Mouse (Mus musculus) heart, adult 8-10 months (tissue): ENCODE results near the gene Fam117b. TPM values are rescaled to one million over a fixed set of nuclear protein-coding genes. Genes with fewer than 3 reads are reported as not detected.

Source experiments
- DNase-seq: peaks from one replicate; pipeline ENCODE4 v3.0.0; 2022; ENCODE audit warnings: low spot score
- total RNA-seq, 4 experiments: library from RNA; stranded (reverse); gene quantifications; 2 replicates each; pipeline ENCODE4 v1.2.4; 2022

Gene Fam117b
- total RNA-seq, 4 experiments from 2014 or later, result 12.8 to 16.0 (median 15.8) TPM

DNA sequence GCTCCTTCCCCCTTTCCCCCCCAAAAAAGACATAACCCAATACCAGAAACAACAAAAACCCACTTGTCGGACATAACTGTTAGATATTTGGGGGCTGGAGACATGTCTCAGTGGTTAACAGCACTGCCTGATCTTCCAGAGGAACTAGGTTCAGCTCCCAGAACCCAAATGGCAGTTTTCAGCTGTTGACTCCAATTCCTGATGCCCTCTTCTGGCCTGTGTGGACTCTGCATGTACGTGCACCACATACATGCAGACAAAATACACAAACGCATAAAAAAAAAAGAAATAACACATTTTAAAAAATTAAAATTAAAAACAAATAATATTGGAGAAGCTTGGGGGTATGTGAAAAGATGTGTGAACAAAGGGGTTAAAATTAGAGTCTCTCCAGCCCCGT is 54.5 kb downstream of the Fam117b start:
- DNase-seq, result peak; percentile 28

DNA sequence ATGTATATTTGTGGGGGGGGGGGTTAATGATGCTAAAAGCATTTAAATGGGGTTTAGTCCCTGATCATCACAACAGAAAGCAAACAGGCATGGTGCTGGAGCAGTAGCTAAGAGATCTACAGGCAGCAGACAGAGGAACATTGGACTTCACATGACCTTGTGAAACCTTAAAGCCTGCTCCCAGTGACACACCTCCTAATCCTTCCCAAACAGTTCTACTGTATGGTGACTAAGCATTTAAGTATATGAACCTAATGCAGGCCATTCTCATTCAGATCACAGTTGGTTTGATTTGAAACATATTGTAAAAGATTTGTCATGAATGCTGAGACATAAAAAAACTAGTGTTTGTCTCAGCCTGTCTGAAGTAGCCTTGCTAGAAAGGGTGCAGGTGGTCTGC is 73.8 kb downstream of the Fam117b start:
- no peak for DNase-seq

- DNase-seq, result no peak
Observed at GRCm38 (mm10) chr1:59987399-59988040, 74.7 kb downstream of the Fam117b start.

DNA sequence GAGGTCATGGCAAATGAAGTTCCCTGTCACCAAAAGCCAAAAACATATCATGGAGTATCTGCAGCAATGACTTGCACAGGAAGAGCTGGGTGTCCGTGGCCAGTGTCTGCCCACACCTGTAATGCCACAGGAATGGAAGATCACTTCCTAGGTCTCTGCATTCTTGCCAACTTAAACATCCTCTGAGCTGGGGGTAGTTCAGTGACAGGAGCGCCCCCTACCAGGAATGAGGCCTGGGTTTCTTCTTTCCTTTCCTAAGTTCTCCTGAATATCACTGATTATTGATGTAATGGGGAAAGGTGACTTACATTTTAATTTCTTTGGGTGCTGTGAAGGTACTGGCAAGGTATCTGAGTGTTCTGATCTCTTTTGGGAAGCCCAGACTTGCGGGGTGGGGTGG is 82.8 kb downstream of the Fam117b start:
- no peak for DNase-seq

GRCm38 (mm10) chr1:59997352-59997751 is 84.5 kb downstream of the Fam117b start:
- no peak for DNase-seq

GRCm38 (mm10) chr1:60000319-60000718 is 87.5 kb downstream of the Fam117b start:
- DNase-seq, result peak; percentile 49

DNA sequence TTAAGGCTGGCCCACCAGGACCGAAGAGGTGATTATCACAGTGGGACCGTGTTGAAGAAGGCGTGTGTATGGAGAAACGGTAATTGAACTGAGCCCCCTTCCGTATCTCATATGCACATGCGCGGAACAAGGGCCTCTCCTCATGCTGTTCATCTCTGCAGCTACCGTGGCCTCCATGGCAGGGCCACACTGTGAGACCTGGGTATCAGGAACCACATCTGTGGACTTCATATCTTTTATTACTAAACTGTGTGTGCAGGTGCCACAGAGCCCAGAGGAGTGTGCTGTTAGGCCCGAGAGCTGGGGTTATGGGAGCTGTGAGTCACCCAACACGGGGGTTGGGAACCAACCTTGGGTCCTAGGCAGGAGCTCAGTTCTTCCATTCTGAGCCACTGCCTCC is 94.5 kb downstream of the Fam117b start:
- no peak for DNase-seq

GRCm38 (mm10) chr1:60008743-60009142 is 95.9 kb downstream of the Fam117b start:
- no peak for DNase-seq

DNA sequence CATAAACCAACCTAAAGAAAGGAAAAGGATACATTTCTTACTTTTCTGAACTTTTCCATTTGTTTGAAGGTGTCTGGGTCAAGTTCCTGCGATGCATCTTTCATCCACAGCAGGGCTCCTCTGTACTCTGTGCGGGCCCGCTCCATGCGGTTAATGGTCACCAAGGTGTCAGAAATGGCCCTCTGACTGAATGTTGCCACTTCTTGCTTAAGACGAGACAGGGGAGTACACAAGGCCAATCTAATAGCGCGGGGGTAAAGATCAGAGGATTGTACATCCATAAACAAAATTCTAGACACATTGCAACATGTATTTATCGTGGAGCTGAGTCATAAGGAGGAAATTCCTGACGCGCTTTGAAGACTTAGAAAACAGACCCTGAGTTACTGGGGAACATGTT is 101.0 kb downstream of the Fam117b start:
- no peak for DNase-seq

- no peak for DNase-seq
Observed at GRCm38 (mm10) chr1:60015511-60015910, 102.7 kb downstream of the Fam117b start.

GRCm38 (mm10) chr1:60016136-60016611 is 103.4 kb downstream of the Fam117b start:
- DNase-seq, result peak; percentile 49

DNA sequence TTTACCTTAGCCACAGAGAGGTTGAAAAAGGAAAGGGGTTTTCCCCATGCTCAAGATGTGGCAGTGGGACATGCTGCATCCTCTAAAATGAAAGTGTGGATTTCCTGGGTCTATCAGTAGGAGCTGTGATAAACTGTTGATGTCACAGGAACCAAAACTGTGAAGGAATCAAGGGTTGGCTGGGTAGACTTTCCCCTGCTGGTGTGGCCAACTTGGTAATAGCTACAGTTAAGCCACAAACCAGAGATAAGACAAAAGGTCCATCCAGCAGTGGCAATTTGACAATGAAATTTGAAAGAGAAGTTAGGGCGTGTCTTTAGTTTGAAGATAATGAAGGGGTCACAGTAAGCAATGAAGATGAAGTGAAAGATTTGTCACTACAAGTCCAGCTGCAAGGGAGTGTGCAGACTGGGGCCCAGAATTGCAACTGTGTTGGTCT is 104.2 kb downstream of the Fam117b start:
- no peak for DNase-seq

Other genes starting within 250 kb of the Fam117b start
- 10 to 100 TPM; 57.1 to 62.9 (median 62.1) TPM for gene Sumo1, start 242.2 kb upstream of the Fam117b start, total RNA-seq
- gene Nop58, start 228.0 kb upstream of the Fam117b start, total RNA-seq, result 10 to 100 TPM; 26.2 to 35.4 (median 28.1) TPM
- gene Bmpr2, start 149.6 kb upstream of the Fam117b start, total RNA-seq, result 10 to 100 TPM; 43.4 to 47.8 (median 46.4) TPM
- under 1 TPM; 0.23 to 0.78 (median 0.53) TPM for gene Ica1l, start 130.2 kb downstream of the Fam117b start, total RNA-seq
- 10 to 100 TPM in 1 of 4 experiments, 1 to 10 TPM in 3; 6.0 to 12.4 (median 7.1) TPM for gene Carf, start 185.2 kb downstream of the Fam117b start, total RNA-seq
- gene Wdr12, start 185.6 kb downstream of the Fam117b start, total RNA-seq, result 10 to 100 TPM; 10.8 to 12.6 (median 11.8) TPM